Mouse (Mus musculus): ENCODE results near the gene Gm45140. TPM values are rescaled to one million over a fixed set of nuclear protein-coding genes. Genes with fewer than 3 reads are reported as not detected.

Gm45140 gene
- polyA plus RNA-seq, 1 experiment from 2014 or later, result 3.6 TPM

- WGBS, result 59% methylated on average over 11 of the region's 11 CpGs
Measured at GRCm38 (mm10) chr6:87839797-87840341, 4.3 kb upstream of the Gm45140 start.

GRCm38 (mm10) chr6:87838551-87839197 is 3.1 kb upstream of the Gm45140 start, which contains the start of gene Isy1:
TSS of gene Isy1 (minus strand) at chr6:87838798.
- peak within 1 kb of the TSS; percentile 88 for H3K9ac ChIP-seq (replicated peaks)
- H3K27me3 ChIP-seq, result no peaks in the 10 kb centered on the region
- peak within 1 kb of the TSS; percentile 53 for H3K4me2 ChIP-seq (replicated peaks)
- H3K9me3 ChIP-seq, result no peaks in the 10 kb centered on the region
- ATAC-seq (replicated peaks), result peak; percentile 98
- H3K27ac ChIP-seq (replicated peaks), result peak within 1 kb of the TSS; percentile 91
- H3K4me3 ChIP-seq, result peak within 1 kb of the TSS; percentile 81
- H3K4me1 ChIP-seq, result peaks cover 14% of the 10 kb centered on the region
- under 1% methylated on average over 46 of the region's 46 CpGs for WGBS
- H3K36me3 ChIP-seq, result peaks cover 41% of the 10 kb centered on the region

More at GRCm38 (mm10) chr6:87839797-87840341, 4.3 kb upstream of the Gm45140 start:
- peaks cover 14% of the 10 kb centered on the region for H3K4me1 ChIP-seq
- H3K27ac ChIP-seq (replicated peaks), result no peak overlapping the region
- no peak overlapping the region for H3K4me3 ChIP-seq
- H3K36me3 ChIP-seq, result peaks cover 43% of the 10 kb centered on the region
- no peak overlapping the region for H3K4me2 ChIP-seq (replicated peaks)
- no peak for ATAC-seq (replicated peaks)
- H3K27me3 ChIP-seq, result no peaks in the 10 kb centered on the region
- H3K9me3 ChIP-seq, result no peaks in the 10 kb centered on the region
- H3K9ac ChIP-seq (replicated peaks), result no peak overlapping the region

GRCm38 (mm10) chr6:87820366-87820765 is 15.2 kb downstream of the Gm45140 start:
- ATAC-seq (replicated peaks), result no peak
- Histone ChIP-seq H3K27me3 (no peaks in the 10 kb centered on the region), H3K4me2 (replicated peaks) (no peak overlapping the region), H3K4me3 (no peak overlapping the region), H3K27ac (replicated peaks) (no peak overlapping the region), H3K36me3 (peaks cover 91% of the 10 kb centered on the region), H3K4me1 (no peaks in the 10 kb centered on the region), H3K9me3 (no peaks in the 10 kb centered on the region), H3K9ac (replicated peaks) (no peak overlapping the region)
- 96% methylated on average over 2 of the region's 2 CpGs for WGBS

GRCm38 (mm10) chr6:87814486-87814885 is 21.1 kb downstream of the Gm45140 start:
- Histone ChIP-seq H3K36me3 (peaks cover 48% of the 10 kb centered on the region), H3K9ac (replicated peaks) (no peak overlapping the region), H3K27me3 (no peaks in the 10 kb centered on the region), H3K9me3 (no peaks in the 10 kb centered on the region), H3K27ac (replicated peaks) (no peak overlapping the region), H3K4me3 (no peak overlapping the region), H3K4me2 (replicated peaks) (no peak overlapping the region), H3K4me1 (peaks cover 17% of the 10 kb centered on the region)
- 90% methylated on average over 5 of the region's 5 CpGs for whole genome bisulfite sequencing
- ATAC-seq (replicated peaks), result no peak

GRCm38 (mm10) chr6:87812656-87813055 is 22.9 kb downstream of the Gm45140 start:
- H3K36me3 ChIP-seq, result peaks cover 30% of the 10 kb centered on the region
- no peak for ATAC-seq (replicated peaks)
- H3K4me3 ChIP-seq, result no peak overlapping the region
- no peak overlapping the region for H3K27ac ChIP-seq (replicated peaks)
- peak overlapping the region; percentile 69; the same call in 1 of the 2 replicates for H3K9ac ChIP-seq (replicated peaks)
- no peak overlapping the region for H3K4me2 ChIP-seq (replicated peaks)
- no peaks in the 10 kb centered on the region for H3K27me3 ChIP-seq
- peaks cover 17% of the 10 kb centered on the region for H3K4me1 ChIP-seq
- no peaks in the 10 kb centered on the region for H3K9me3 ChIP-seq
- WGBS, result 91% methylated on average over 1 of the region's 1 CpGs

- ATAC-seq (replicated peaks), result peak; percentile 99
- Histone ChIP-seq H3K4me3 (peak within 1 kb of the TSS; percentile 74), H3K9ac (replicated peaks) (peak within 1 kb of the TSS; percentile 69), H3K4me1 (peaks cover 17% of the 10 kb centered on the region), H3K9me3 (no peaks in the 10 kb centered on the region), H3K4me2 (replicated peaks) (peak within 1 kb of the TSS; percentile 93), H3K27me3 (no peaks in the 10 kb centered on the region), H3K27ac (replicated peaks) (peak within 1 kb of the TSS; percentile 19; the same call in 1 of the 2 replicates), H3K36me3 (peaks cover 23% of the 10 kb centered on the region)
- WGBS, result under 1% methylated on average over 39 of the region's 56 CpGs
Measured at GRCm38 (mm10) chr6:87811675-87812338, 23.8 kb downstream of the Gm45140 start, which contains the start of gene Rab43. TSS of gene Rab43 (minus strand) at chr6:87812164.

GRCm38 (mm10) chr6:87810713-87811669 is 24.6 kb downstream of the Gm45140 start:
- Histone ChIP-seq H3K4me1 (peaks cover 17% of the 10 kb centered on the region), H3K9me3 (no peaks in the 10 kb centered on the region), H3K9ac (replicated peaks) (peak overlapping the region; percentile 69), H3K4me2 (replicated peaks) (peak overlapping the region; percentile 93), H3K27me3 (no peaks in the 10 kb centered on the region), H3K4me3 (peak overlapping the region; percentile 74), H3K27ac (replicated peaks) (peak overlapping the region; percentile 19; the same call in 1 of the 2 replicates), H3K36me3 (peaks cover 15% of the 10 kb centered on the region; the same call in 1 of the 2 replicates)
- whole genome bisulfite sequencing, result under 1% methylated on average over 75 of the region's 77 CpGs
- peak; percentile 7; the same call in 1 of the 2 replicates for ATAC-seq (replicated peaks)

- no peak overlapping the region for H3K9ac ChIP-seq (replicated peaks)
- no peak for ATAC-seq (replicated peaks)
- H3K4me1 ChIP-seq, result peaks cover 17% of the 10 kb centered on the region
- peaks cover 10% of the 10 kb centered on the region; the same call in 1 of the 2 replicates for H3K36me3 ChIP-seq
- H3K27me3 ChIP-seq, result no peaks in the 10 kb centered on the region
- no peak overlapping the region for H3K27ac ChIP-seq (replicated peaks)
- no peaks in the 10 kb centered on the region for H3K9me3 ChIP-seq
- peak overlapping the region; percentile 74 for H3K4me3 ChIP-seq
- H3K4me2 ChIP-seq (replicated peaks), result peak overlapping the region; percentile 93
- 40% methylated on average over 6 of the region's 6 CpGs for WGBS
Measured at GRCm38 (mm10) chr6:87810311-87810710, 25.3 kb downstream of the Gm45140 start.

- no peak for ATAC-seq (replicated peaks)
- Histone ChIP-seq H3K4me1 (peaks cover 17% of the 10 kb centered on the region), H3K9ac (replicated peaks) (no peak overlapping the region), H3K9me3 (no peaks in the 10 kb centered on the region), H3K4me2 (replicated peaks) (no peak overlapping the region), H3K27me3 (no peaks in the 10 kb centered on the region), H3K4me3 (no peak overlapping the region), H3K36me3 (peaks cover 4% of the 10 kb centered on the region; the same call in 1 of the 2 replicates), H3K27ac (replicated peaks) (no peak overlapping the region)
- WGBS, result 83% methylated on average over 6 of the region's 6 CpGs
Measured at GRCm38 (mm10) chr6:87809651-87810161, 25.9 kb downstream of the Gm45140 start.

- no peak overlapping the region for H3K27ac ChIP-seq (replicated peaks)
- no peak for ATAC-seq (replicated peaks)
- 94% methylated on average over 2 of the region's 2 CpGs for WGBS
- H3K27me3 ChIP-seq, result no peaks in the 10 kb centered on the region
- no peak overlapping the region for H3K9ac ChIP-seq (replicated peaks)
- no peaks in the 10 kb centered on the region for H3K9me3 ChIP-seq
- no peak overlapping the region for H3K4me3 ChIP-seq
- peaks cover 17% of the 10 kb centered on the region for H3K4me1 ChIP-seq
- H3K36me3 ChIP-seq, result peaks cover 4% of the 10 kb centered on the region; the same call in 1 of the 2 replicates
- no peak overlapping the region for H3K4me2 ChIP-seq (replicated peaks)
Measured at GRCm38 (mm10) chr6:87809144-87809543, 26.5 kb downstream of the Gm45140 start.

GRCm38 (mm10) chr6:87808521-87808920 is 27.1 kb downstream of the Gm45140 start:
- no peak for ATAC-seq (replicated peaks)
- 69% methylated on average over 3 of the region's 3 CpGs for WGBS
- H3K36me3 ChIP-seq, result no peaks in the 10 kb centered on the region; the same call in 1 of the 2 replicates

More at GRCm38 (mm10) chr6:87808521-87808920, 27.1 kb downstream of the Gm45140 start:
- Histone ChIP-seq H3K4me3 (no peak overlapping the region), H3K4me2 (replicated peaks) (no peak overlapping the region), H3K27me3 (no peaks in the 10 kb centered on the region), H3K9me3 (no peaks in the 10 kb centered on the region), H3K9ac (replicated peaks) (no peak overlapping the region), H3K27ac (replicated peaks) (no peak overlapping the region), H3K4me1 (peaks cover 17% of the 10 kb centered on the region)

Data from forebrain, embryonic 15.5 days (tissue).